Mouse (Mus musculus) MEL (cell line): ENCODE measurements around the gene Slc25a44.

Experiments
- CTCF ChIP-seq, 3 experiments: IDR thresholded peaks in 2 of 3; conservative IDR thresholded peaks in 1 of 3; 2 replicates each; pipeline ENCODE4 v1.5.1; 2011 to 2012; ENCODE audit warnings: low read length in 3 of 3, low read depth in 2 of 3, mild to moderate bottlenecking in 2 of 3, improper control_type of control experiment in 1 of 3, inconsistent platforms in 1 of 3, mixed read lengths in 1 of 3, moderate library complexity in 1 of 3; ENCODE audit not compliant: control insufficient read depth in 1 of 3, insufficient read depth in 1 of 3, poor library complexity in 1 of 3, severe bottlenecking in 1 of 3
- EP300 ChIP-seq, 2 experiments: IDR thresholded peaks; 2 replicates each; pipeline ENCODE4 v1.6.1; 2011; ENCODE audit warnings: improper control_type of control experiment in 2 of 2, low read length in 2 of 2, low read depth in 1 of 2, mild to moderate bottlenecking in 1 of 2
- KAT2A ChIP-seq: conservative IDR thresholded peaks from 2 replicates; pipeline ENCODE4 v1.6.1; 2012; ENCODE audit warnings: low read depth, low read length, improper control_type of control experiment, inconsistent platforms
- POLR2A ChIP-seq, 2 experiments: IDR thresholded peaks; 2 replicates each; pipeline ENCODE4 v1.6.1; 2011 to 2012; ENCODE audit warnings: low read length in 2 of 2, mild to moderate bottlenecking in 2 of 2, control low read depth in 1 of 2, improper control_type of control experiment in 1 of 2, low read depth in 1 of 2, moderate library complexity in 1 of 2; ENCODE audit not compliant: control insufficient read depth in 1 of 2, insufficient read depth in 1 of 2, poor library complexity in 1 of 2
- ZNF384 ChIP-seq: IDR thresholded peaks from 2 replicates; pipeline ENCODE4 v1.6.1; 2012; ENCODE audit warnings: low read depth, mild to moderate bottlenecking, inconsistent platforms, low read length, improper control_type of control experiment

DNA sequence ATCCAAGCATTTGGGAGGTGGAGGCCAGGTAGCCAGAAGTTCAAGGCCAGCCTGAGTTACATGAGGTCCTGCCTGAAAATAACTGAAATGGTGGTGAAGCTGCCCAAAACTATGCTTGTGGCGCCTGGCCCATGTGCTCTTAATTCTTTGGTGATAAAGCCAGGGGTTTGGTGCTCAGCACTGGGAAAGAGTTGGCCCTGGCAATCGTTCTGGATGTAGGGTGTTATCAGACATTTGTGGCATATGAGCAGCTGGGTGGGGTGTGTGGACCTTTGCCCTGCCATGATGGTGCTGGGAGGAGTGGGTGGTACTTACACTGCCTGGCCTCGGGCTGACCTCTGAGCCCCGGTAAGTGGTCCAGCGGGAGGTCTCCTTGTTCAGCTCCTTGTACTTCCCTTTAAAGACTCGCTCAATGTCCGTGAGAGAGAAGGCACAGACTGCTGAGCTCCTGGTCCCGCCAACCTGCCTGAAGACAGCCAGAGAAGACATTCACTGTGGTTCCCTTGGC lies 22.8 kb upstream of the Slc25a44 start:
- TF ChIP-seq POLR2A (IDR thresholded peaks at IDR 0.05; ENCODE audit: control insufficient read depth in 1 of 2, insufficient read depth in 1 of 2, low read depth in 1 of 2, low read length in 2 of 2, poor library complexity in 1 of 2) (no peak), ZNF384 (no peak), CTCF (IDR thresholded peaks at IDR 0.05 in 2 of 3, conservative IDR thresholded peaks at IDR 0.05 in 1 of 3; ENCODE audit: control insufficient read depth in 1 of 3, insufficient read depth in 1 of 3, low read depth in 2 of 3, low read length in 3 of 3, poor library complexity in 1 of 3, severe bottlenecking in 1 of 3) (no peak), KAT2A (no peak), EP300 (IDR thresholded peaks at IDR 0.05; ENCODE audit: low read depth in 1 of 2, low read length in 2 of 2) (no peak; a peak in 1 of 4 replicates)
